Mouse (Mus musculus): Measurements from ENCODE around the gene Atp8a1. TPM values are rescaled to one million over a fixed set of nuclear protein-coding genes. Genes with fewer than 3 reads are reported as not detected.

Gene Atp8a1
- total and polyA plus RNA-seq, 2 experiments: 3.8 to 5.1 TPM

- H3K4me1 ChIP-seq (ENCODE audit: control insufficient read depth, insufficient read depth, low read length): no peaks in the 10 kb centered on the region
- H3K9ac ChIP-seq (ENCODE audit: low read depth, low read length): no peak overlapping the region
- WGBS: 81% methylated on average over 7 of the region's 7 CpGs
- no peak overlapping the region for H3K27ac ChIP-seq (replicated peaks; ENCODE audit: insufficient read depth, low read depth, low read length)
- H3K79me2 ChIP-seq (ENCODE audit: control insufficient read depth, insufficient read depth, low read length): no peaks in the 10 kb centered on the region
- H3K36me3 ChIP-seq (ENCODE audit: control insufficient read depth, insufficient read depth, low read length): no peaks in the 10 kb centered on the region
- TF ChIP-seq CTCF (IDR thresholded peaks at IDR 0.05; ENCODE audit: low read depth, low read length): no peak
- TF ChIP-seq POLR2A (IDR thresholded peaks at IDR 0.05; ENCODE audit: extremely low read depth, insufficient read depth, low read length): no peak
- no peak for DNase-seq (ENCODE audit: extremely low read depth, low read depth, low spot score)
- H3K4me3 ChIP-seq (ENCODE audit: insufficient read depth, low read depth, low read length): no peak overlapping the region
- no peaks in the 10 kb centered on the region for H3K27me3 ChIP-seq (ENCODE audit: control insufficient read depth, insufficient read depth, low read length)
Measured at GRCm38 (mm10) chr5:67595629-67596028, 251.6 kb downstream of the Atp8a1 start.

- TF ChIP-seq POLR2A (IDR thresholded peaks at IDR 0.05; ENCODE audit: extremely low read depth, insufficient read depth, low read length) (no peak), CTCF (IDR thresholded peaks at IDR 0.05; ENCODE audit: low read depth, low read length) (no peak)
- H3K27ac ChIP-seq (replicated peaks; ENCODE audit: insufficient read depth, low read depth, low read length): no peak overlapping the region
- H3K9ac ChIP-seq (ENCODE audit: low read depth, low read length): no peak overlapping the region
- H3K27me3 ChIP-seq (ENCODE audit: control insufficient read depth, insufficient read depth, low read length): no peaks in the 10 kb centered on the region
- H3K36me3 ChIP-seq (ENCODE audit: control insufficient read depth, insufficient read depth, low read length): no peaks in the 10 kb centered on the region
- H3K79me2 ChIP-seq (ENCODE audit: control insufficient read depth, insufficient read depth, low read length): no peaks in the 10 kb centered on the region
- no peak for DNase-seq (ENCODE audit: extremely low read depth, low read depth, low spot score)
- H3K4me1 ChIP-seq (ENCODE audit: control insufficient read depth, insufficient read depth, low read length): no peaks in the 10 kb centered on the region
- 77% methylated on average over 1 of the region's 1 CpGs for WGBS
- H3K4me3 ChIP-seq (ENCODE audit: insufficient read depth, low read depth, low read length): no peak overlapping the region
Measured at GRCm38 (mm10) chr5:67595070-67595469, 252.2 kb downstream of the Atp8a1 start.

- no peak for TF ChIP-seq CTCF (IDR thresholded peaks at IDR 0.05; ENCODE audit: low read depth, low read length)
- no peak for TF ChIP-seq POLR2A (IDR thresholded peaks at IDR 0.05; ENCODE audit: extremely low read depth, insufficient read depth, low read length)
- no peaks in the 10 kb centered on the region for H3K79me2 ChIP-seq (ENCODE audit: control insufficient read depth, insufficient read depth, low read length)
- no peak overlapping the region for H3K4me3 ChIP-seq (ENCODE audit: insufficient read depth, low read depth, low read length)
- H3K36me3 ChIP-seq (ENCODE audit: control insufficient read depth, insufficient read depth, low read length): no peaks in the 10 kb centered on the region
- H3K4me1 ChIP-seq (ENCODE audit: control insufficient read depth, insufficient read depth, low read length): no peaks in the 10 kb centered on the region
- no peak for DNase-seq (ENCODE audit: extremely low read depth, low read depth, low spot score)
- 51% methylated on average over 6 of the region's 6 CpGs for WGBS
- H3K27me3 ChIP-seq (ENCODE audit: control insufficient read depth, insufficient read depth, low read length): no peaks in the 10 kb centered on the region
- H3K9ac ChIP-seq (ENCODE audit: low read depth, low read length): no peak overlapping the region
- H3K27ac ChIP-seq (replicated peaks; ENCODE audit: insufficient read depth, low read depth, low read length): no peak overlapping the region
Measured at GRCm38 (mm10) chr5:67579725-67580633, 267.3 kb downstream of the Atp8a1 start.

GRCm38 (mm10) chr5:67575705-67576104 is 271.5 kb downstream of the Atp8a1 start:
- no peak overlapping the region for H3K9ac ChIP-seq (ENCODE audit: low read depth, low read length)
- no peak overlapping the region for H3K27ac ChIP-seq (replicated peaks; ENCODE audit: insufficient read depth, low read depth, low read length)
- no peaks in the 10 kb centered on the region for H3K4me1 ChIP-seq (ENCODE audit: control insufficient read depth, insufficient read depth, low read length)
- H3K27me3 ChIP-seq (ENCODE audit: control insufficient read depth, insufficient read depth, low read length): no peaks in the 10 kb centered on the region
- H3K4me3 ChIP-seq (ENCODE audit: insufficient read depth, low read depth, low read length): no peak overlapping the region
- no peak for DNase-seq (ENCODE audit: extremely low read depth, low read depth, low spot score)
- WGBS: 92% methylated on average over 2 of the region's 2 CpGs
- no peaks in the 10 kb centered on the region for H3K36me3 ChIP-seq (ENCODE audit: control insufficient read depth, insufficient read depth, low read length)
- TF ChIP-seq CTCF (IDR thresholded peaks at IDR 0.05; ENCODE audit: low read depth, low read length) (no peak), POLR2A (IDR thresholded peaks at IDR 0.05; ENCODE audit: extremely low read depth, insufficient read depth, low read length) (no peak)
- no peaks in the 10 kb centered on the region for H3K79me2 ChIP-seq (ENCODE audit: control insufficient read depth, insufficient read depth, low read length)

GRCm38 (mm10) chr5:67574039-67574438 is 273.2 kb downstream of the Atp8a1 start:
- H3K9ac ChIP-seq (ENCODE audit: low read depth, low read length): no peak overlapping the region
- DNase-seq (ENCODE audit: extremely low read depth, low read depth, low spot score): no peak
- H3K4me3 ChIP-seq (ENCODE audit: insufficient read depth, low read depth, low read length): no peak overlapping the region
- TF ChIP-seq CTCF (IDR thresholded peaks at IDR 0.05; ENCODE audit: low read depth, low read length) (no peak), POLR2A (IDR thresholded peaks at IDR 0.05; ENCODE audit: extremely low read depth, insufficient read depth, low read length) (no peak)
- H3K4me1 ChIP-seq (ENCODE audit: control insufficient read depth, insufficient read depth, low read length): no peaks in the 10 kb centered on the region
- H3K36me3 ChIP-seq (ENCODE audit: control insufficient read depth, insufficient read depth, low read length): no peaks in the 10 kb centered on the region
- H3K27me3 ChIP-seq (ENCODE audit: control insufficient read depth, insufficient read depth, low read length): no peaks in the 10 kb centered on the region
- 77% methylated on average over 9 of the region's 9 CpGs for WGBS
- H3K79me2 ChIP-seq (ENCODE audit: control insufficient read depth, insufficient read depth, low read length): no peaks in the 10 kb centered on the region
- no peak overlapping the region for H3K27ac ChIP-seq (replicated peaks; ENCODE audit: insufficient read depth, low read depth, low read length)
